Mouse (Mus musculus) limb, embryonic 15.5 days (tissue): ENCODE measurements around the gene Rpl3. TPM values are rescaled to one million over a fixed set of nuclear protein-coding genes. Genes with fewer than 3 reads are reported as not detected.
A peak's percentile ranks its signal among the peaks of the same experiment; 100 is the strongest.
"Not testable (repeated sequence)": the region's sequence is repeated elsewhere in the genome, so short reads cannot be mapped to it uniquely, and the experiment has no call there.

Experiments used
- ATAC-seq: fragments of 200-750 bp; cut with Nextera tagmentation; 2 replicates; pipeline ENCODE4 v1.8.0; 2017; ENCODE audit warnings: low read depth, moderate TSS enrichment; ENCODE audit not compliant: insufficient number of reproducible peaks, low FRiP score, low TSS enrichment
- H3K27ac ChIP-seq: fragments of 300-500 bp; sonication (generic); 2 replicates; pipeline ENCODE4 v1.5.1; 2015; ENCODE audit warnings: moderate library complexity, mild to moderate bottlenecking, inconsistent platforms
- H3K27me3 ChIP-seq: fragments of 300-500 bp; sonication (generic); 2 replicates; pipeline ENCODE4 v1.6.1; 2015; ENCODE audit warnings: inconsistent platforms
- H3K36me3 ChIP-seq: fragments of 300-500 bp; sonication (generic); 2 replicates; pipeline ENCODE4 v1.6.1; 2015; ENCODE audit warnings: inconsistent platforms
- H3K4me1 ChIP-seq: fragments of 300-500 bp; sonication (generic); 2 replicates; pipeline ENCODE4 v1.6.1; 2015; ENCODE audit warnings: inconsistent platforms
- H3K4me2 ChIP-seq: fragments of 300-500 bp; sonication (generic); 2 replicates; pipeline ENCODE4 v1.6.1; 2015; ENCODE audit warnings: mild to moderate bottlenecking, inconsistent platforms
- H3K4me3 ChIP-seq: fragments of 300-500 bp; sonication (generic); 2 replicates; pipeline ENCODE4 v1.5.1; 2015; ENCODE audit warnings: mild to moderate bottlenecking, inconsistent platforms
- H3K9ac ChIP-seq: fragments of 300-500 bp; sonication (generic); 2 replicates; pipeline ENCODE4 v1.6.1; 2015; ENCODE audit warnings: inconsistent platforms
- H3K9me3 ChIP-seq: fragments of 300-500 bp; sonication (generic); 2 replicates; pipeline ENCODE4 v1.6.1; 2016; ENCODE audit warnings: inconsistent platforms
- WGBS: fragments of 180-500 bp; shearing (Covaris S2); methylation state at CpG from one replicate; pipeline ENCODE4 v1.1.7; 2015; 5-methylcytosine and 5-hydroxymethylcytosine counted together
- polyA plus RNA-seq: library from polyadenylated mRNA; unstranded; fragments of >200 nt; fragmentation: Nextera tagmentation; extraction: Ambion mirVana; gene quantifications from 2 replicates; pipeline ENCODE4 v1.2.1, GENCODE M21; 2015

Gene Rpl3
- polyA plus RNA-seq, 1 experiment from 2014 or later: 1,080 TPM

- no peak for ATAC-seq
- Histone ChIP-seq H3K4me1 (peaks cover 13% of the 10 kb centered on the region), H3K4me3 (no peak overlapping the region), H3K27ac (no peak overlapping the region), H3K4me2 (no peak overlapping the region), H3K9ac (no peak overlapping the region), H3K36me3 (no peaks in the 10 kb centered on the region), H3K27me3 (no peaks in the 10 kb centered on the region), H3K9me3 (no peaks in the 10 kb centered on the region)
- WGBS: 81% methylated on average over 5 of the region's 5 CpGs
Observed at GRCm38 (mm10) chr15:80130689-80131088, 39.0 kb upstream of the Rpl3 start.

- no peak for ATAC-seq
Observed at GRCm38 (mm10) chr15:80129982-80130381, 38.3 kb upstream of the Rpl3 start.

DNA sequence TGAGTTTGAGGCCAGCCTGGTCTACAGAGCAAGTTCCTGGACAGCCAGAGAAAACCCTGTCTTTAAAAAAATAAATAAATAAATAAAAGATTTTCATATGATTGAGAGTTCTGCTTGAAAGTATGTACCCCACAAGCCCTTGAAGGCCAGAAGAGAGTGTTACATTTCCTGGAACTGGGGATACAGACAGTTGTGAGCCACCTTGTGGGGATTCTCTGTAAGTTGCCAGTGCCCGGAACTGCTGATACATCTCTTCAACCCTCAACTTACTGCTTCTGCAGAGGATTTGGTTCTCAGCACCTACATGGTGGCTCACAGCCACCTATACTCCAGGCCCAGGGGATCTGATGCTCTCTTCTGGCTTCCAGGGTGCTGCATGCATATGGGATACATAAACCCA is 35.5 kb upstream of the Rpl3 start:
- H3K9me3 ChIP-seq: no peaks in the 10 kb centered on the region
- ATAC-seq: no peak
- no peak overlapping the region for H3K9ac ChIP-seq
- H3K4me2 ChIP-seq: no peak overlapping the region
- no peaks in the 10 kb centered on the region for H3K4me1 ChIP-seq
- H3K27ac ChIP-seq: no peak overlapping the region
- H3K36me3 ChIP-seq: no peaks in the 10 kb centered on the region
- H3K4me3 ChIP-seq: no peak overlapping the region
- no peaks in the 10 kb centered on the region for H3K27me3 ChIP-seq
- WGBS: 52% methylated on average over 1 of the region's 1 CpGs

More at GRCm38 (mm10) chr15:80129982-80130381, 38.3 kb upstream of the Rpl3 start:
- 88% methylated on average over 6 of the region's 6 CpGs for WGBS
- Histone ChIP-seq H3K27me3 (no peaks in the 10 kb centered on the region), H3K4me3 (no peak overlapping the region), H3K4me1 (peaks cover 13% of the 10 kb centered on the region), H3K9me3 (no peaks in the 10 kb centered on the region), H3K9ac (no peak overlapping the region), H3K36me3 (no peaks in the 10 kb centered on the region), H3K27ac (no peak overlapping the region), H3K4me2 (no peak overlapping the region)

GRCm38 (mm10) chr15:80124651-80125050 is 33.0 kb upstream of the Rpl3 start:
- WGBS: 75% methylated on average over 4 of the region's 4 CpGs
- ATAC-seq: no peak

DNA sequence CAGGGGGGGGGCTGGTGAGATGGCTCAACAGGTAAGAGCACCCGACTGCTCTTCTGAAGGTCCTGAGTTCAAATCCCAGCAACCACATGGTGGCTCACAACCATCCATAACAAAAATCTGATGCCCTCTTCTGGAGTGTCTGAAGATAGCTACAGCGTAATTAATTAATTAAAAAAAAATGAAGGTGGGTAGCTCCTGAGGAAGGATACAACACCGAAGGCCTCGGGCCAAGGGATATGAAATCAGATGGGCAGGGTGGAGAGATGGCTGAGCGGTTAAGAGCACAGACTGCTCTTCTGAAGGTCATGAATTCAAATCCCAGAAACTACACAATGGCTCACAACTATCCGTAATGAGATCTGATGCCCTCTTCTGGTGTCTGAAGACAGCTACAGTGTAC is 30.8 kb upstream of the Rpl3 start:
- H3K27me3 ChIP-seq, H3K9me3 ChIP-seq, H3K9ac ChIP-seq, H3K36me3 ChIP-seq, H3K4me2 ChIP-seq, ATAC-seq, H3K4me3 ChIP-seq, H3K27ac ChIP-seq, H3K4me1 ChIP-seq: not testable (repeated sequence)
- WGBS: 95% methylated on average over 6 of the region's 6 CpGs

More at GRCm38 (mm10) chr15:80124651-80125050, 33.0 kb upstream of the Rpl3 start:
- Histone ChIP-seq H3K9ac (no peak overlapping the region), H3K4me2 (no peak overlapping the region), H3K27ac (no peak overlapping the region), H3K4me1 (no peaks in the 10 kb centered on the region), H3K36me3 (no peaks in the 10 kb centered on the region), H3K9me3 (no peaks in the 10 kb centered on the region), H3K27me3 (no peaks in the 10 kb centered on the region), H3K4me3 (no peak overlapping the region)

GRCm38 (mm10) chr15:80121721-80122325 is 30.2 kb upstream of the Rpl3 start:
- H3K27ac ChIP-seq: no peak overlapping the region
- no peak for ATAC-seq
- no peaks in the 10 kb centered on the region for H3K4me1 ChIP-seq
- no peak overlapping the region for H3K4me3 ChIP-seq
- H3K27me3 ChIP-seq: no peaks in the 10 kb centered on the region
- no peak overlapping the region for H3K4me2 ChIP-seq
- no peak overlapping the region for H3K9ac ChIP-seq
- no peaks in the 10 kb centered on the region for H3K9me3 ChIP-seq
- 91% methylated on average over 9 of the region's 9 CpGs for WGBS
- H3K36me3 ChIP-seq: no peaks in the 10 kb centered on the region

GRCm38 (mm10) chr15:80119076-80119475 is 27.4 kb upstream of the Rpl3 start:
- no peak; the same call in 1 of the 2 replicates for ATAC-seq
- 87% methylated on average over 6 of the region's 6 CpGs for WGBS
- Histone ChIP-seq H3K9ac (no peak overlapping the region), H3K27ac (no peak overlapping the region), H3K4me3 (no peak overlapping the region), H3K4me1 (no peaks in the 10 kb centered on the region), H3K36me3 (no peaks in the 10 kb centered on the region), H3K27me3 (no peaks in the 10 kb centered on the region), H3K4me2 (no peak overlapping the region), H3K9me3 (no peaks in the 10 kb centered on the region)

- Histone ChIP-seq H3K4me3 (no peak overlapping the region), H3K4me2 (no peak overlapping the region), H3K4me1 (no peaks in the 10 kb centered on the region), H3K27me3 (no peaks in the 10 kb centered on the region), H3K36me3 (no peaks in the 10 kb centered on the region), H3K27ac (no peak overlapping the region), H3K9ac (no peak overlapping the region), H3K9me3 (no peaks in the 10 kb centered on the region)
- 62% methylated on average over 8 of the region's 8 CpGs for WGBS
- no peak for ATAC-seq
Observed at GRCm38 (mm10) chr15:80117154-80117553, 25.5 kb upstream of the Rpl3 start.

GRCm38 (mm10) chr15:80115866-80116794 is 24.5 kb upstream of the Rpl3 start:
- no peaks in the 10 kb centered on the region for H3K9me3 ChIP-seq
- 67% methylated on average over 13 of the region's 13 CpGs for WGBS
- 0 out of 2 replicates have a peak overlapping the region, but pooled peaks have one; percentile 3 for H3K4me2 ChIP-seq
- H3K27ac ChIP-seq: no peak overlapping the region
- H3K4me3 ChIP-seq: no peak overlapping the region
- no peaks in the 10 kb centered on the region for H3K27me3 ChIP-seq
- no peaks in the 10 kb centered on the region for H3K36me3 ChIP-seq
- H3K4me1 ChIP-seq: no peaks in the 10 kb centered on the region
- no peak for ATAC-seq
- no peak overlapping the region for H3K9ac ChIP-seq

- H3K27me3 ChIP-seq: no peaks in the 10 kb centered on the region
- H3K36me3 ChIP-seq: no peaks in the 10 kb centered on the region
- no peaks in the 10 kb centered on the region for H3K9me3 ChIP-seq
- H3K27ac ChIP-seq: no peak overlapping the region
- no peaks in the 10 kb centered on the region for H3K4me1 ChIP-seq
- H3K4me2 ChIP-seq: no peak overlapping the region
- 55% methylated on average over 5 of the region's 5 CpGs for WGBS
- H3K4me3 ChIP-seq: no peak overlapping the region
- H3K9ac ChIP-seq: no peak overlapping the region
- no peak for ATAC-seq
Observed at GRCm38 (mm10) chr15:80115256-80115655, 23.6 kb upstream of the Rpl3 start.

- Histone ChIP-seq H3K9ac (no peak overlapping the region), H3K27me3 (no peaks in the 10 kb centered on the region), H3K36me3 (no peaks in the 10 kb centered on the region), H3K4me3 (no peak overlapping the region), H3K27ac (no peak overlapping the region), H3K4me2 (no peak overlapping the region), H3K9me3 (no peaks in the 10 kb centered on the region), H3K4me1 (no peaks in the 10 kb centered on the region)
- ATAC-seq: no peak
- WGBS: 81% methylated on average over 7 of the region's 7 CpGs
Observed at GRCm38 (mm10) chr15:80114414-80114813, 22.7 kb upstream of the Rpl3 start.

DNA sequence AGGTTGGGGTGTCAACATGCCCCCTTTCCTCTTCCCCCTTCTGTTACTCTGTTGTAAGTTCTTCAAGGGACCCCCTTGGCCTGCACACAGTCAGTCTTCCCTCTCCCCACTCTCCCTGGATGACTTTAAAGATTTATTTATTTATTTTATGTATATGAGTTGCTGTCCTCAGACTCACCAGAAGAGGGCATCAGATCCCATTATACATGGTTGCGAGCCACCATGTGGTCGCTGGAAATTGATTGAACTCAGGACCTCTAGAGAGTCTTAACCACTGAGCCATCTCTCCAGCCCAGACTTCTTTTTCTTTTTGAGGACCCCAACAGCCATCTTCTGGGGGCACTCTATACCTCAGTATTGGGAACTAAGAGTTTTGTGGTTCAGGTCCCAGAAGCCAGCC is 20.8 kb upstream of the Rpl3 start:
- H3K27me3 ChIP-seq: no peaks in the 10 kb centered on the region
- no peaks in the 10 kb centered on the region for H3K9me3 ChIP-seq
- 47% methylated on average over 2 of the region's 2 CpGs for WGBS
- H3K36me3 ChIP-seq: no peaks in the 10 kb centered on the region
- no peak for ATAC-seq
- H3K27ac ChIP-seq: no peak overlapping the region
- no peaks in the 10 kb centered on the region for H3K4me1 ChIP-seq
- H3K4me3 ChIP-seq: no peak overlapping the region
- H3K9ac ChIP-seq: no peak overlapping the region
- no peak overlapping the region for H3K4me2 ChIP-seq
